11 mouse cellular contexts compared by ENCODE assay signal in the genomic region with DNA sequence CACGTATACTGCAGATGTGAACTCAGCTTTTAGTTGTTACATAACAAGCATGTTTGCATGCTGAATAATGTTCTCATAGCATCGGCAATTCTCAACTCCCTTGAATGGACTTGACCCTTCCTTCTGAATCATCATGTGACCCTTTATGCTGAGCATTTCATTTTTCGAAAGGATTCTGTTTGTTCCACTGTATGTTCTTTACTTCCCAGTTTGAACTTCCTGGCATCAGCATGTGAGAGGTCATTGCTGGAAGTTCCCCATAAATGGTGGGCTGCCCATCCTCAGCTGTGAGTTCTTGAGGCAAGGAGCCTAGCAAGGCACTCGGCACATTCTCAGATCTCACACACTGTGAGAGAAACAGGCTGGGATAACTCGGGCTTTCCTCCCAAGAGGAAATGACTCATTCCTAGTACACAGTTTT.
DNase-seq lines count a peak whose midpoint lies in the region; ATAC-seq and TF ChIP-seq lines count a peak whose summit lies in the region.
"Had no signal": no experiment of that assay in that cellular context is flagged by ENCODE, and none has a peak within 500 bp of the region (broad histone marks: within the 10 kb centered on the region; RNA-seq: fewer than 3 reads in every experiment).

No protein-coding gene starts in this region.

- H3K9ac ChIP-seq in kidney, embryonic 15.5 days: no peak overlapping the region
- H3K9ac ChIP-seq: heart, embryonic 13.5 days had no signal

- no peak for ATAC-seq in kidney, embryonic 15.5 days (replicated peaks; ENCODE audit: low FRiP score)

- no peak for TF ChIP-seq CTCF in thymus, adult 2 months (IDR thresholded peaks at IDR 0.05; ENCODE audit: borderline replicate concordance, control insufficient read depth, extremely low read depth, insufficient read depth, low read length, poor library complexity)

- 72% methylated on average over 5 of the region's 5 CpGs for WGBS in kidney, embryonic 15.5 days
- 70% methylated on average over 5 of the region's 5 CpGs for WGBS in thymus, adult 2 months

- H3K4me3 ChIP-seq in kidney, embryonic 15.5 days (replicated peaks): no peak overlapping the region
- no peak overlapping the region for H3K4me3 ChIP-seq in brown adipose tissue, adult 24 weeks (ENCODE audit: insufficient read depth, low read depth, low read length)
- H3K4me3 ChIP-seq in thymus, adult 2 months (ENCODE audit: control insufficient read depth, insufficient read depth, low read length): no peak overlapping the region
- H3K4me3 ChIP-seq: heart, embryonic 13.5 days had no signal

- H3K9me3 ChIP-seq in kidney, embryonic 15.5 days (replicated peaks): no peaks in the 10 kb centered on the region
- H3K9me3 ChIP-seq: heart, embryonic 13.5 days had no signal

- peak; percentile 19 for DNase-seq in kidney, postnatal 10 days
- peak; percentile 90 for DNase-seq in 3T3-L1 (ENCODE audit: low read depth, low spot score)
- peak; percentile 11 to 32 for DNase-seq in kidney, postnatal 36 days
- DNase-seq in retina, embryonic 14.5 days (ENCODE audit: low spot score): no peak
- no peak for DNase-seq in thymus, adult 2 months
- DNase-seq in retina, postnatal 1 day: no peak
- DNase-seq: adrenal gland, adult 2 months; cerebellum, adult 9-11 months had no signal

- TF ChIP-seq POLR2A in thymus, adult 2 months (IDR thresholded peaks at IDR 0.05; ENCODE audit: control insufficient read depth, extremely low read depth, insufficient read depth, low read length, poor library complexity): no peak

- no peaks in the 10 kb centered on the region for H3K27me3 ChIP-seq in kidney, embryonic 15.5 days
- no peaks in the 10 kb centered on the region for H3K27me3 ChIP-seq in thymus, adult 2 months (ENCODE audit: control insufficient read depth, insufficient read depth, low read length)
- H3K27me3 ChIP-seq: heart, embryonic 13.5 days had no signal

- H3K27ac ChIP-seq in kidney, embryonic 15.5 days: no peak overlapping the region
- peak overlapping the region; percentile 74 for H3K27ac ChIP-seq in brown adipose tissue, adult 24 weeks (replicated peaks; ENCODE audit: low read depth, low read length)
- H3K27ac ChIP-seq in thymus, adult 2 months (ENCODE audit: control insufficient read depth, insufficient read depth, low read length): no peak overlapping the region
- H3K27ac ChIP-seq: heart, embryonic 13.5 days had no signal

- no peaks in the 10 kb centered on the region for H3K36me3 ChIP-seq in kidney, embryonic 15.5 days
- no peaks in the 10 kb centered on the region for H3K36me3 ChIP-seq in thymus, adult 2 months (ENCODE audit: control insufficient read depth, insufficient read depth, low read length)
- H3K36me3 ChIP-seq: heart, embryonic 13.5 days had no signal

- H3K4me2 ChIP-seq in kidney, embryonic 15.5 days: no peak overlapping the region
- H3K4me2 ChIP-seq: heart, embryonic 13.5 days had no signal

- H3K4me1 ChIP-seq in kidney, embryonic 15.5 days: no peaks in the 10 kb centered on the region
- H3K4me1 ChIP-seq in brown adipose tissue, adult 24 weeks (ENCODE audit: control insufficient read depth, insufficient read depth, insufficient read length, low read length): peaks cover 8% of the 10 kb centered on the region; the same call in 1 of the 2 replicates
- no peaks in the 10 kb centered on the region for H3K4me1 ChIP-seq in thymus, adult 2 months (replicated peaks; ENCODE audit: control insufficient read depth, insufficient read depth, low read length)
- H3K4me1 ChIP-seq: heart, embryonic 13.5 days had no signal

Comparison
In these comparisons a context has a peak if more than half of its experiments do, and no peak if none do; other contexts are left out.
1. DNase-seq: peak in kidney, postnatal 10 days (single experiment), 3T3-L1 (single experiment) and kidney, postnatal 36 days (2 of 2); none in retina, embryonic 14.5 days (single experiment), thymus, adult 2 months (single experiment) and retina, postnatal 1 day (single experiment).